ENCODE assay signal across 13 mouse cellular contexts in the genomic region with DNA sequence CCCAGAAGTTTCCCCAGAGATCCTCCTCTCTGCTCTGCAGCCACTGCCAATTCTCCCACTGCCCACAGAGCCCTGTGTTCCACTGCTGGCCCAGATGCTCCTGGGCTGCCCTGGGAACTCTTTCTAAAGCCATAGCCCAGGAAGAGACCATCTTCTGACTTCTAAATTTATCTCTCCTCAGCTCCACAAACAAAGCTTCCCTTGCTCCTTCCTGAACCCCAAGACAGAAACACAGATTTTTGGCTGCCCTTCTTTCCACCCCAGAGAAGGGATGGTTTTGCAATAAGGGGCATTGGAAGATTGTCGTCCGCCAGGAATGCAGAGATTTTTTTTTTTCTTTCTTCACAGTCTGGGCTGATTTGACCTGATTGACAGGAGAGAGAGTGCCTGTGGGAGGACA.
DNase-seq lines count a peak whose midpoint lies in the region; ATAC-seq and TF ChIP-seq lines count a peak whose summit lies in the region.
"Had no signal": no experiment of that assay in that cellular context is flagged by ENCODE, and none has a peak within 500 bp of the region (broad histone marks: within the 10 kb centered on the region; RNA-seq: fewer than 3 reads in every experiment).

No protein-coding gene starts in this region.

- H3K4me2 ChIP-seq in lung, postnatal 0 days (replicated peaks; ENCODE audit: low read depth, low read length), result no peak overlapping the region
- no peak overlapping the region for H3K4me2 ChIP-seq in stomach, embryonic 16.5 days (ENCODE audit: low read depth, low read length)
- H3K4me2 ChIP-seq: hindbrain, embryonic 15.5 days had no signal

- TF ChIP-seq EP300 in lung, postnatal 0 days (IDR thresholded peaks at IDR 0.05), result peak; percentile 43

- no peak for TF ChIP-seq CTCF in kidney, adult 2 months (conservative IDR thresholded peaks at IDR 0.05; ENCODE audit: insufficient read depth, insufficient read length, low read depth, low read length)
- TF ChIP-seq CTCF in lung, postnatal 0 days (IDR thresholded peaks at IDR 0.05), result no peak
- TF ChIP-seq CTCF in embryonic fibroblast, embryonic 13.5 days (IDR thresholded peaks at IDR 0.05; ENCODE audit: borderline replicate concordance, insufficient read depth, low read length), result no peak

- TF ChIP-seq POLR2A in kidney, adult 2 months (IDR thresholded peaks at IDR 0.05; ENCODE audit: low read depth, low read length), result no peak
- TF ChIP-seq POLR2A in embryonic fibroblast, embryonic 13.5 days (IDR thresholded peaks at IDR 0.05; ENCODE audit: low read depth, low read length), result no peak

- no peaks in the 10 kb centered on the region for H3K36me3 ChIP-seq in kidney, adult 2 months (ENCODE audit: control insufficient read depth, insufficient read depth, low read length)
- no peaks in the 10 kb centered on the region for H3K36me3 ChIP-seq in lung, postnatal 0 days (ENCODE audit: insufficient read depth, low read length)
- H3K36me3 ChIP-seq in stomach, embryonic 16.5 days (ENCODE audit: control insufficient read depth, insufficient read depth, low read length), result no peaks in the 10 kb centered on the region
- H3K36me3 ChIP-seq: hindbrain, embryonic 15.5 days had no signal

- no peaks in the 10 kb centered on the region for H3K27me3 ChIP-seq in kidney, adult 2 months (replicated peaks; ENCODE audit: control insufficient read depth, insufficient read depth, low read length)
- no peaks in the 10 kb centered on the region for H3K27me3 ChIP-seq in lung, postnatal 0 days (replicated peaks; ENCODE audit: insufficient read depth, low read length)
- H3K27me3 ChIP-seq in stomach, embryonic 16.5 days (ENCODE audit: control insufficient read depth, insufficient read depth, low read length), result no peaks in the 10 kb centered on the region
- H3K27me3 ChIP-seq: hindbrain, embryonic 15.5 days had no signal

- no peak overlapping the region for H3K4me3 ChIP-seq in kidney, adult 2 months (ENCODE audit: insufficient read depth, low read depth, low read length)
- no peak overlapping the region for H3K4me3 ChIP-seq in lung, postnatal 0 days (ENCODE audit: low read depth, low read length)
- no peak overlapping the region for H3K4me3 ChIP-seq in embryonic fibroblast, embryonic 13.5 days (ENCODE audit: insufficient read depth, low read length)
- H3K4me3 ChIP-seq in stomach, embryonic 16.5 days (replicated peaks; ENCODE audit: low read length), result no peak overlapping the region
- H3K4me3 ChIP-seq: hindbrain, embryonic 15.5 days had no signal

- peak; percentile 9; the same call in 1 of the 2 replicates for ATAC-seq in lung, postnatal 0 days
- ATAC-seq in stomach, embryonic 16.5 days (ENCODE audit: insufficient read depth, low FRiP score), result no peak
- ATAC-seq in monocyte, adult 5-6 weeks (replicated peaks; ENCODE audit: insufficient number of reproducible peaks, low FRiP score, low TSS enrichment, poor library complexity, severe bottlenecking), result no peak

- peak; percentile 38 for DNase-seq in kidney, adult 2 months
- DNase-seq in kidney, postnatal 36 days, result no peak
- DNase-seq in lung, postnatal 0 days (ENCODE audit: low spot score), result peak; percentile 53
- no peak for DNase-seq in lung, postnatal 14 days
- DNase-seq: cerebellum, adult 8-10 months; gastrocnemius, postnatal 36 days; kidney, adult 18-20 months; right cerebral cortex, postnatal 14 days had no signal

- H3K27ac ChIP-seq in kidney, adult 2 months (ENCODE audit: insufficient read depth, low read depth, low read length), result peak overlapping the region; percentile 49; the same call in 1 of the 2 replicates
- peak overlapping the region; percentile 49; the same call in 1 of the 2 replicates for H3K27ac ChIP-seq in lung, postnatal 0 days (ENCODE audit: low read length)
- peak overlapping the region; percentile 92 for H3K27ac ChIP-seq in embryonic fibroblast, embryonic 13.5 days (ENCODE audit: insufficient read depth, low read length)
- H3K27ac ChIP-seq in stomach, embryonic 16.5 days (ENCODE audit: low read length), result peak overlapping the region; percentile 43
- H3K27ac ChIP-seq: hindbrain, embryonic 15.5 days; liver, embryonic 14.5 days had no signal

- no peaks in the 10 kb centered on the region for H3K9me3 ChIP-seq in lung, postnatal 0 days (ENCODE audit: low read length)
- 0 out of 2 replicates have a peak, but pooled peaks cover 7% of the 10 kb centered on the region for H3K9me3 ChIP-seq in stomach, embryonic 16.5 days (replicated peaks; ENCODE audit: control insufficient read depth, low read length)

- H3K4me1 ChIP-seq in kidney, adult 2 months (ENCODE audit: control insufficient read depth, insufficient read depth, low read length), result peaks cover 4% of the 10 kb centered on the region; the same call in 1 of the 2 replicates
- peaks cover 8% of the 10 kb centered on the region; the same call in 1 of the 2 replicates for H3K4me1 ChIP-seq in lung, postnatal 0 days (ENCODE audit: insufficient read depth, low read depth, low read length)
- peaks cover 26% of the 10 kb centered on the region for H3K4me1 ChIP-seq in embryonic fibroblast, embryonic 13.5 days (ENCODE audit: control insufficient read depth, insufficient read depth, low read length)
- peaks cover 15% of the 10 kb centered on the region for H3K4me1 ChIP-seq in stomach, embryonic 16.5 days (ENCODE audit: control insufficient read depth, insufficient read depth, low read length)

- no peak overlapping the region for H3K9ac ChIP-seq in lung, postnatal 0 days (replicated peaks; ENCODE audit: low read depth)
- H3K9ac ChIP-seq in stomach, embryonic 16.5 days (ENCODE audit: low read length), result no peak overlapping the region
- H3K9ac ChIP-seq: hindbrain, embryonic 15.5 days; liver, embryonic 14.5 days had no signal

- 65% methylated on average over 2 of the region's 2 CpGs for WGBS in kidney, adult 2 months
- WGBS in lung, postnatal 0 days, result 25% methylated on average over 2 of the region's 2 CpGs
- WGBS in stomach, embryonic 16.5 days, result 68% methylated on average over 2 of the region's 2 CpGs

Comparison
In these comparisons a context has a peak if more than half of its experiments do, and no peak if none do; other contexts are left out.
1. DNase-seq: peak in kidney, adult 2 months (single experiment) and lung, postnatal 0 days (single experiment); none in kidney, postnatal 36 days (0 of 2) and lung, postnatal 14 days (single experiment).
2. Peak in every context shown above with its lines, with median percentiles within 50 percentile points of each other: H3K27ac ChIP-seq.